Mouse (Mus musculus): ENCODE measurements around the gene Actrt1.

Gene Actrt1
- long read RNA-seq, experiment 1, result 0 reads
- long read RNA-seq, experiment 2, result 0 reads

GRCm38 (mm10) chrX:46328707-46329106 lies at the start of gene Actrt1:
TSS of gene Actrt1 (plus strand) at chrX:46329007.
- intact Hi-C loops (cut with DNase I), result no loop called here

GRCm38 (mm10) chrX:46331463-46332115 lies 2.8 kb downstream of the Actrt1 start:
- intact Hi-C loops (cut with DNase I), result no loop called here
